Mouse (Mus musculus) adrenal gland, adult 18-20 months (tissue): Measurements from ENCODE around the gene Myh3. TPM values are rescaled to one million over a fixed set of nuclear protein-coding genes. Genes with fewer than 3 reads are reported as not detected.

Experiments used
- DNase-seq, 2 experiments: peaks; one replicate each; pipeline ENCODE4 v3.0.0; 2021 to 2022; ENCODE audit warnings: low spot score in 2 of 2
- microRNA-seq, 2 experiments: library from miRNA; unstranded; fragments of <30 nt; microRNA quantifications; one replicate each; pipeline ENCODE4 v1.2.0; 2021; ENCODE audit warnings: borderline number of aligned reads in 2 of 2
- total RNA-seq, 2 experiments: library from RNA; stranded (reverse); gene quantifications; 1 replicate in 1 of 2; 2 replicates in 1 of 2; pipeline ENCODE4 v1.2.3; 2021

The Myh3 gene
- total RNA-seq, 2 experiments from 2014 or later: 0.06 to 0.07 TPM

DNA sequence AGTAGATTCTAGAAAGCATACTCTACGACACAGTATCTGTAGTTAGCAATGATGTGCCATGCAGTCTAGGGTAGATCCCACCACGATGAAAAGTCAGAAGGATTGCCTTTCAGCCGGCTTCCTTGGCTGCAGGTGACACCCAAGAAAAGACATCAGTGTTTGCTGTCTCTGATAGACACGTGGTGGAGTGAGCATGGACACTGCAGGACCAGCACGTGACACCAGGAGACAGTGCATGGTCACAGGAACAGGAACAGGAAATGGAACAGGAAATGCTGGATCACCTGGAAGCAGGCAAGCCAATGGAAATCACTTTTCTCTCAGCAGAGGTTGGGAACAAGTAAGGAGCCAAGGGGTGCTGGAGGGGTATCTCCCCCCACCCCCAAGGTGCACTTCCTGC lies 65.0 kb downstream of the Myh3 start:
- DNase-seq: no peak

DNA sequence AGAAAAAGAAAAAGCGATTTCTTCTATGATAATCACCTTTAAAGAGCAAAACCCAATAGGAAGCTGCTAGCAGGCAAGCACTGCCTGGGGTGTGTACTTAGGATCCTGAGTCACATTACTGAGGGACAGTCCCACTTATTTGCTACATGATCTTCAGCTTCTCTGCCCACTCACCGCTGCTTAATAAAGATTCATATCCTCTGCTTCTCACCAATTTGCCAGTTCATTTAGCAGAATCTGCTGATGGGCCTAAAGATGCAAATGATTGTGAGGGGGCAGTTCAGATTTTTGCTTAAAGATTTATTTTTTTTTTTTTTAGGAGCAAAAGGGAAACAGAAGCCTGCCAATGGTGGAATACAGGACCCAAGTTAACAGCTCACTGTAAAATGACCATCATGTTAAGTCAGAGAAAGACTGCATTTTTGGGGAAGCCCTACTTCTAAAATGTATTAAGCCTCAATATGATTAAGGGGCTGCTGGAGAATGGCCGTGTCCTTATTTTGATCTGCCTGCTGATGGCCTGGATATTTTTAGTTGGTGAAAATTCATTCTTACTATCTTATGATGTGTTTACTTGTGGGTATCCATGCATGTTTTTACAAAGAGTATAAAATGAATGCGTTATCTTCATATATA lies 65.9 kb downstream of the Myh3 start:
- no peak for DNase-seq

DNA sequence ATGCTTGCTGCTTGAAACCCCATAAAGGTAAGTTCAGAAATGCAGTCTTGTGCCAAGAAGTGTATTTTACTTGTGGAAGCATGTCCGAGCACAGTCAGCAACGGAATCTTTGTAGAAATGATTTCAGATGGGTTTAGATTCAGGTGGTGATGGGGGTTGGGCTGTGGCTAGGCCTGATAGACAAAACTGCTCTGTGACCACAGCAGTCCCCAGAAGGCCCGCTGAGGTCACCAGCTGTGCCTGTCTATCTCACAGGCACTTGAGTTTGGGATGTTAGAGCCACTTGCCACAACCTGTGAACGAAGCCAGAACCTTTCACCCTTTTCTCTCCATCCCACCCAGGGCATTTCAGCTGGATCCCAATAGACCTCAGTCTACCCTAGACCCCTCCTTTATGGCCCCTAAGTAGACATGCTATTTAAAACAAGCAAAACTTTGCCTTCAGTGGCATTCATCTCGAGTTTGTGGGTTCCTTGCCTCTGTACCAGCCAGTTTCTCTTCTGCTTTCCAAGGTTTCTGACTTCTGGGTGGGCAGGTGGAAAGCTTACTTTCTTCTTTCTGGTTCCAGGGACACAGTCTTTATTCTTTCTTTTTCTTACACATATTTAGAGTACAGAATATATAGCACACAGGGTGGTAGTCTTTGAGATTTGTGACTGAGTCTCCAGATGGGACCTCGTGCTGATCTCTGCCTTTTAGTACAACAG lies 66.6 kb downstream of the Myh3 start:
- no peak for DNase-seq

DNA sequence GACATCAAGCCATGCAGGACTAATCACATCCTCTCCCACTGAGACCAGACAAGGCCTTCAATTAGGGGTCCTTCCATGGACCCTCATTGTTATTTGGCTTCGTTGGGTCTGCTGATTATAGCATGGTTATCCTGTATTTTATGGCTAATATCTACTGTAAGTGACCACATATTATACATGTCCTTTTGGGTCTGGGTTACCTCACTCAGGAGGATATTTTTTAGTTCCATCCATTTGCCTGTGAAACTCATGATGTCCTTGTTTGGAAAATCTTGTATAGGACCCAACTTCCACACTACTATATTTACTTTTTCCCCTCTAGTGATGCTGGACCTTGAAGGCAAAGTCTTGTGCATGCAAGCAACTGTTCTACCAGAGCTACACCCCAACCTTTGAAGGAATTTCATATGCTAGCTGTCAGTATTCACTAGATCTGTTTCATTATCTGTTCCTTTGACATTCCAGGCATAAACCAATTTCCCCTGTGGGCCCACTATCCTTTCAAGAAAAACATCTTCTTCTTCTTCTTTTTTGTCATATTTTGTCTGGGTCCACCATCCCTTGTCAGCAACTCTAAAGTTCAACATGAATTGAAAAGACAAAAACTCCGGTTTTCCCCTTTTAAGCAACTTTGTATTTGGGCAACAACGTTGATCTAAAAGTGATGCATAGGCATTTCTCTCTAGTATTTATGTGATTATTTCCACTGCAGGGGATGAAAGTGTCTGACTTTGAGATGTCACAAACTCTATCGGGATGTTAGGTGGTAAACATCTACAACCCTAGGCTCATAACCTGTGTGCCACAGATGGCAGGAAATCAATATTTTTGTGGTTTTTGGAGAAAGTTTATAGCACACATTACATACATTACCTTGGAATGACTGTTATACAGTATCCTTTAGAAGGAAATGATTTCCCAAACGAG lies 67.6 kb downstream of the Myh3 start:
- no peak for DNase-seq

DNA sequence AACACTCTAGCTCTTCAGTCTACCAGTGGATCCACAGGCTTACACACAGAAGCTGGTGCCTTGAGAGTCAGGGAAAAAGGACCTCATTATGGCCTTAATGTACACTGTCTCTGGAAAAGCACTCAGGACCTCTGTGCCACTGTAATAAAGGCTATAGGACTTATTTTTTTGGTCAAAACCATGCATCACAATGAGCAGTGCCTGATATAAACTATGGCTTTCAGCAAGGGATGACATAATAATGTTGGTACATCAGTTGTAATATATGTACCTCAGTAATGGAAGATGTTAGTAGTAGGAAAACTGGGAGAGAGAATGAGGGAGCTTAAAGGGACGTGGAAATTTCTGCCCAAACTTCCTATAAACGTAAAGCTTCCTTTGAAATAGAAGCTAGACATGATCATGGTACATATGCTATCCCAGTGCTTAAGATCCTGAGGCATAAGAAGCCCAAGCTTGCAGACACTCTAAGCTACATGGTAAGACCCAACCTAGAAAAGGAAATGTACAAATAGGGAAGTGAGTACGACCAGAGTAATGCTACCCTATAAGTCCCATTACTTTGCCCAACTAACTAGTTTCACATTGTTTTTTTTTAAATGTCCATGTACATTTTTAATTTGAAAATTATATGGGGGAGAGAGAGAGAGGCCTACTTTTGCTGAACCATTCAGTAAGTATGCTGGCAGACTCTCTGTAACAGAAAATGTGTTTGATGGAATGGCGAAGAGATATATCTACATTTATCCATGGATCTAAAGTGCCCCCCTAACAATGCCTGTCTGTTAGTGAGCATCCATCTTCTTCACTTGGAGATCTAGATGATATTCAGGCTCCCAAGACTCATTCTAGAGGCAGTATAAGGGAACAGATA lies 68.5 kb downstream of the Myh3 start:
- DNase-seq: no peak

DNA sequence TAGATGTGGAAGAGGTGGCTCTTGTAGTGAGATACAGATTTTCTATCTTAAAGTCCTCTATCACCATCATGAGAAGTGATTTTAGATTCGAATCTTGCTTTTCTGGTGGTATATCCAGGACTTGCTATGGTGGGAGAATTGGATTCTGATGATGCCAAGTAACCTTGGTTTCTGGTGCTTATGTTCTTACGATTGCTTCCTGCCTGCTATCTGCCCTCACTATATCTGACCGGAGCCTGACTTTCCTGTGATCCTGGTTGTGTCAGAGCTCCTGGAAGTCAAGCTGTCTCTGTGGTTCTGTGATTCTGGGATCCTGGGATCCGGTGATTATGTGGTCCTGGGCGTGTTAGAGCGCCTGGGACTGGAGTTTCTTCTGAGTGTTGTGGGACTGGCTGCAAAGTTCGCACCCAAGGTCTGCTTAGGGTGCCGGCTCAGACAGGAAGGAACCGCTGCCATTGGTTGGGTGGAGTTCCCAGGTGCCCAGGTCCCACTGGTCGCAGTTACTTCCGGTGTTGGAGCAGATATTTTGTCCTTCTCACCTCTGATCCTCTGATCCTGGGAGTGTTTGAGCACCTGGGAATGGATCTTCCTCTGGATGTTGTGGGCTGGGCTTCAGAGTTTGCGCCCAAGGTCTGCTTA lies 69.3 kb downstream of the Myh3 start:
- no peak for DNase-seq

DNA sequence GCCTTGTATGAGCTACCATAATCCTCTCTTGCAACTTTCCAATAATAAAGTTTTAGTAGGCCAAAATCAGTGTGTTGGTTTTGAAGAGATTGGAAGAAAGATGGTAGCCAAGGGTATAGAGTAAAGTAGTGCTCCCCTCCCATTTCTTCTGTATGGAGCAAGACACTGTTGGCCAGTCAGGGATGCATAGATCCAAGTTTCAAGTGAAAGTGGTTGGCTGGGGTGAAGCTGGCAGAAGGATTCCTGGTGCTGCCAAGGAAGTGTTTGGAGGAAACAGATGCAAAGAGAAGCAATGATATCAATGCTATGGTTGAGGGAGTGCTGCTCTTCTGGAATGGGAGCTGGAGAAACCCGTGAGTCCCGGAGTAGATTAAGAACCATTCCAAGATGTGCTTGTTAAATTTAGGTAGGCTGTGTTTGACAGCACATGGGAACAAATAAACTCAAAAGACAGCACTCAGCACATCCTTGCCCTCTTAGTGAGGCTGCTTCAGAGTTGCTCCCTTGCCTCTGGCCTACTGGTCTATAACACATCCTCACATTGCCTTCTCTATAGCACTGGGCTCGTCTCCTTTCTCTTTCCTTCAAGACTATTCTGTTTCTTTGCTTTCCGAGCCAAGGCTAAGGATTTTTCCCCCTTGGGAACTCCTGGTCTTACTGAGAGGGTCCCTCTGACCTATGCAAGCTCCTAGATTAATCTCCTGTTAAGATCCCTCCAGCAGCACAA lies 70.3 kb downstream of the Myh3 start:
- DNase-seq: no peak

DNA sequence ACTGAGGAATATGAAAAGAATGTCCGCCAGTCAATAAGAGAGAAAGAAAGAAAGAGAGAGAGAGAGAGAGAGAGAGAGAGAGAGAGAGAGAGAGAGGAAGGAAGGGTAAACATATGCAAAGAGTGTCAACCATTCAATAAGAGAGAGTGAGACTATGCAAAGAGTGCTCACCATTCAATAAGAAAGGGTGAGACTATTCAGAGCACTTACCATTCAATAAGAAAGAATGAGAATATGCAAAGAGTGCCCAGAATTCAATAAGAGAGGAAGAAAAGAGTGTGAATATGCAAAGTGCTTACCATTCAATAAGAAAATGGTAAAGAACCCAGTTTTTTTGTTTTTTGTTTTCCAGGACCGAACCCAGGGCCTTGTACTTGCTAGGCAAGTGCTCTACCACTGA lies 72.1 kb downstream of the Myh3 start:
- no peak for DNase-seq

DNA sequence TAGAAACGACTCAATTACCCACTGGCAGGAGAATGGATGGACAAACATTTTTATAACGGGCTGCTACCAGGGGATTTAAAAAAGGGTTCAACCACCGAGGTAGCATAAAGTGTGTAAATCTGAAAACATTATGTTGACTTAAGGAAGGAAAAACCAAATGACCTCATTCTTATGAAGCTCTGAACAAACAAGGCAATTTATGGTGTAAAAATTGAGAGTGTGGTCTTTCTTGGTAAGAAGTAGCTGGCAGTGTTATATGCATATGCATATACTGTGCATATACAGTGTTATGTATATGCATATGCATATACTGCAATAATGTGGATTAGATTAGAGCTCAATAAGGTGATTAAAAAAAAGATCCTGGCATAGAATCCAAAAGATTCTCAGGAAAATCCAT lies 73.1 kb downstream of the Myh3 start:
- no peak for DNase-seq

Small RNA genes lying within 50 kb of the gene (microRNA-seq; reads per million reads assigned to microRNA genes)
- gene Mir6923: 0 reads per million in 2 experiments

Other genes with a start within 250 kb of the Myh3 start
- gene Pirt, start 166.3 kb upstream of the Myh3 start, total RNA-seq: 1 to 10 TPM; 7.5 to 9.9 TPM
- gene Tmem238l, start 121.7 kb upstream of the Myh3 start, total RNA-seq: not detected
- gene Tmem220, start 53.1 kb upstream of the Myh3 start, total RNA-seq: 1 to 10 TPM; 4.9 to 8.9 TPM
- 10 to 100 TPM; 21.1 to 25.7 TPM for gene Adprm, start 25.7 kb upstream of the Myh3 start, total RNA-seq
- 10 to 100 TPM; 19.7 to 22.1 TPM for gene Sco1, start 25.6 kb upstream of the Myh3 start, total RNA-seq
- gene Myh2, start 92.7 kb downstream of the Myh3 start, total RNA-seq: 1 to 10 TPM in 1 of 2 experiments, not detected in 1; 5.2 TPM
- gene Myh1, start 121.8 kb downstream of the Myh3 start, total RNA-seq: 1 to 10 TPM in 1 of 2 experiments, under 1 TPM in 1; 0.03 to 7.7 TPM
- gene Myh4, start 159.7 kb downstream of the Myh3 start, total RNA-seq: 1 to 10 TPM in 1 of 2 experiments, not detected in 1; 1.4 TPM
- under 1 TPM in 1 of 2 experiments, not detected in 1; 0.10 TPM for gene Myh8, start 198.8 kb downstream of the Myh3 start, total RNA-seq
- gene Myh13, start 243.4 kb downstream of the Myh3 start, total RNA-seq: not detected